10 mouse cellular contexts compared by ENCODE assay signal in genomic region chr1:182021691-182022299, GRCm38 (mm10). TPM values are rescaled to one million over a fixed set of nuclear protein-coding genes. Genes with fewer than 3 reads are reported as not detected.
DNase-seq lines count a peak whose midpoint lies in the region; ATAC-seq lines count a peak whose summit lies in the region.
"Had no signal": no experiment of that assay in that cellular context is flagged by ENCODE, and none has a peak within 500 bp of the region (broad histone marks: within the 10 kb centered on the region; RNA-seq: fewer than 3 reads in every experiment).

No protein-coding gene starts in this region.

- H3K4me1 ChIP-seq in limb, embryonic 13.5 days: peaks cover 19% of the 10 kb centered on the region
- peaks cover 12% of the 10 kb centered on the region for H3K4me1 ChIP-seq in limb, embryonic 10.5 days
- H3K4me1 ChIP-seq in heart, embryonic 16.5 days (ENCODE audit: control insufficient read depth, insufficient read depth, low read length): peaks cover 29% of the 10 kb centered on the region
- peaks cover 16% of the 10 kb centered on the region for H3K4me1 ChIP-seq in midbrain, embryonic 14.5 days (ENCODE audit: control insufficient read depth, insufficient read depth, low read length)

- H3K9me3 ChIP-seq in limb, embryonic 13.5 days: no peaks in the 10 kb centered on the region
- no peaks in the 10 kb centered on the region for H3K9me3 ChIP-seq in limb, embryonic 10.5 days (replicated peaks)
- no peaks in the 10 kb centered on the region for H3K9me3 ChIP-seq in heart, embryonic 16.5 days (replicated peaks; ENCODE audit: control insufficient read depth, low read length)
- H3K9me3 ChIP-seq in midbrain, embryonic 14.5 days (ENCODE audit: control insufficient read depth, low read length): no peaks in the 10 kb centered on the region
- H3K9me3 ChIP-seq: megakaryocyte, embryonic 14.5 days had no signal

- 80% methylated on average over 6 of the region's 6 CpGs for WGBS in limb, embryonic 13.5 days
- 93% methylated on average over 6 of the region's 6 CpGs for WGBS in limb, embryonic 10.5 days
- WGBS in heart, embryonic 16.5 days: 52% methylated on average over 6 of the region's 6 CpGs
- 83% methylated on average over 6 of the region's 6 CpGs for WGBS in midbrain, embryonic 14.5 days

- peak; percentile 46 to 56 for DNase-seq in heart, adult 18-20 months
- no peak for DNase-seq in heart, postnatal 36 days
- DNase-seq in limb, embryonic 10.5 days (ENCODE audit: low spot score): no peak
- DNase-seq in midbrain, embryonic 14.5 days: peak; percentile 19
- DNase-seq in yolk sac, embryonic 10.5 days (ENCODE audit: low spot score): no peak
- no peak for DNase-seq in layer of hippocampus, adult 18-20 months (ENCODE audit: low spot score in 2 of 2)
- DNase-seq: thymus, adult 2 months had no signal

- H3K36me3 ChIP-seq in limb, embryonic 13.5 days: no peaks in the 10 kb centered on the region
- no peaks in the 10 kb centered on the region for H3K36me3 ChIP-seq in limb, embryonic 10.5 days
- no peaks in the 10 kb centered on the region for H3K36me3 ChIP-seq in heart, embryonic 16.5 days (ENCODE audit: control insufficient read depth, insufficient read depth)
- H3K36me3 ChIP-seq in midbrain, embryonic 14.5 days (ENCODE audit: control insufficient read depth, insufficient read depth, low read length): no peaks in the 10 kb centered on the region

- H3K27me3 ChIP-seq in limb, embryonic 13.5 days: no peaks in the 10 kb centered on the region
- H3K27me3 ChIP-seq in limb, embryonic 10.5 days (ENCODE audit: low read depth, poor library complexity, severe bottlenecking): no peaks in the 10 kb centered on the region
- no peaks in the 10 kb centered on the region for H3K27me3 ChIP-seq in heart, embryonic 16.5 days (ENCODE audit: control insufficient read depth, insufficient read depth, low read length)
- H3K27me3 ChIP-seq in midbrain, embryonic 14.5 days (ENCODE audit: control insufficient read depth, insufficient read depth, low read length): no peaks in the 10 kb centered on the region

- H3K4me2 ChIP-seq in limb, embryonic 13.5 days (replicated peaks): peak overlapping the region; percentile 78
- H3K4me2 ChIP-seq in heart, embryonic 16.5 days (ENCODE audit: low read depth, low read length): no peak overlapping the region
- peak overlapping the region; percentile 71 for H3K4me2 ChIP-seq in midbrain, embryonic 14.5 days (ENCODE audit: low read length)

- H3K9ac ChIP-seq in limb, embryonic 13.5 days: no peak overlapping the region
- H3K9ac ChIP-seq in heart, embryonic 16.5 days (ENCODE audit: low read length): no peak overlapping the region
- H3K9ac ChIP-seq in midbrain, embryonic 14.5 days (replicated peaks; ENCODE audit: low read length): no peak overlapping the region

- H3K4me3 ChIP-seq in limb, embryonic 13.5 days: no peak overlapping the region
- H3K4me3 ChIP-seq in limb, embryonic 10.5 days: no peak overlapping the region
- no peak overlapping the region for H3K4me3 ChIP-seq in heart, embryonic 16.5 days (ENCODE audit: low read length)
- H3K4me3 ChIP-seq in midbrain, embryonic 14.5 days (replicated peaks; ENCODE audit: low read depth, low read length): no peak overlapping the region
- H3K4me3 ChIP-seq: megakaryocyte, embryonic 14.5 days had no signal

- intact Hi-C loops in heart, postnatal 36 days (cut with DNase I): loop anchor here (2.0 kb wide), 1 partner anchor 93 kb away; no protein-coding TSS in a partner anchor

- no peak for ATAC-seq in limb, embryonic 13.5 days (ENCODE audit: low FRiP score, low read depth)
- ATAC-seq in heart, embryonic 16.5 days (replicated peaks; ENCODE audit: extremely low read depth, insufficient read depth, low FRiP score): no peak
- ATAC-seq in midbrain, embryonic 14.5 days (ENCODE audit: low FRiP score, low TSS enrichment): no peak

- H3K27ac ChIP-seq in limb, embryonic 13.5 days: no peak overlapping the region
- no peak overlapping the region for H3K27ac ChIP-seq in limb, embryonic 10.5 days
- H3K27ac ChIP-seq in heart, embryonic 16.5 days (ENCODE audit: low read length): peak overlapping the region; percentile 96
- no peak overlapping the region for H3K27ac ChIP-seq in midbrain, embryonic 14.5 days (replicated peaks; ENCODE audit: low read depth, low read length)

RNA-seq across cellular contexts. Expression of gene Enah, which starts 2.0 kb away (rescaled TPM):
- total RNA-seq in heart, adult 18-20 months (2021): 100 to 1,000 TPM; 113 to 117 TPM
- total RNA-seq in heart, postnatal 36 days (2021): 100 to 1,000 TPM; 111 to 112 TPM
- 27.1 and 31.9 TPM in 2 replicates for polyA plus RNA-seq in limb, embryonic 13.5 days (2015; fragmentation: Nextera tagmentation; extraction: Ambion mirVana)
- 23.0 and 23.6 TPM in 2 replicates for polyA plus RNA-seq in limb, embryonic 10.5 days (2016; fragmentation: Nextera tagmentation; extraction: Ambion mirVana)
- polyA plus RNA-seq in heart, embryonic 16.5 days (2015; fragmentation: Nextera tagmentation; extraction: Ambion mirVana): 13.2 and 17.3 TPM in 2 replicates
- polyA plus RNA-seq in midbrain, embryonic 14.5 days (2014; fragmentation: Nextera tagmentation; extraction: Ambion mirVana): 42.9 TPM in 2 replicates
- total RNA-seq in layer of hippocampus, adult 18-20 months (2021): 100 to 1,000 TPM; 183 to 190 TPM

Comparison
In these comparisons a context has a peak if more than half of its experiments do, and no peak if none do; other contexts are left out.
1. DNase-seq: peak in heart, adult 18-20 months (2 of 2) and midbrain, embryonic 14.5 days (single experiment); none in heart, postnatal 36 days (0 of 2), limb, embryonic 10.5 days (single experiment), yolk sac, embryonic 10.5 days (single experiment) and layer of hippocampus, adult 18-20 months (0 of 2).